Mouse (Mus musculus): Measurements from ENCODE around the gene Tec. TPM values are rescaled to one million over a fixed set of nuclear protein-coding genes. Genes with fewer than 3 reads are reported as not detected.

Tec gene
- total and polyA plus RNA-seq, 2 experiments from 2014 or later = 2.3 to 3.9 TPM

DNA sequence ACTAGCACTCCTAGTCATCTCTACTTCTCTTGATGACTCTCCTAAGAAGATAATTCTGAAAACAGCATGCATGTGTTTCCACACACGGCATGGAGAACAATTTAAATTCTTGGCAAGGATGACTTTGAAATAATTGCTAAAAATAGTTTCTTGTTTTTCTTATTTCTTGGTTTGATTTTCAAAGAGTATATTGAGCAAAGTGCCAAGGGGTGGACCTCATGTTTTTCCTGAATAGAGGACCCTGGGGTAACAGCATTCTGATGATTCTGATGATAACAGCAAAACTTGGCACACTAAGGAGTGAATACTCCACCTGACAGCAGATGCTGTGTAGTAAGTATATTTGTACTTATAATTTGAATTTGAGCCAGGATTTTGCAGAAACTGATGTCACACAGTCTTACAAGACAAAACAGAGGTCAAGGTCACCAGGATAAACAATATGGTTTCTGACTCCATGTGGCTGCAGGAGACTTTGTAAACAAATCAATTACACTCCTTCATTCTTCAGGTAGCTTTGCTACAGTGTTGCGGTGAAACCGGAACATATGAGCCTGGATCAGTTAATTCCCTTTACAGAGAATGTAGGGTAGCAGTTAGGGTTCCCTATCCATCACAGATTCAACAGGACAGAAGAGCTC is 34.7 kb upstream of the Tec start:
- no peak overlapping the region for H3K4me2 ChIP-seq (ENCODE audit: low read depth, low read length, poor library complexity, severe bottlenecking)
- H3K9ac ChIP-seq (replicated peaks; ENCODE audit: low read length, poor library complexity, severe bottlenecking) = no peak overlapping the region
- 91% methylated on average over 3 of the region's 3 CpGs for WGBS
- H3K27ac ChIP-seq (ENCODE audit: low read depth, low read length) = no peak overlapping the region
- H3K9me3 ChIP-seq (ENCODE audit: low read length) = no peaks in the 10 kb centered on the region
- H3K4me1 ChIP-seq (ENCODE audit: insufficient read depth, low read length) = no peaks in the 10 kb centered on the region
- H3K4me3 ChIP-seq (ENCODE audit: low read depth, low read length) = no peak overlapping the region
- TF ChIP-seq CTCF (IDR thresholded peaks at IDR 0.05) = no peak
- H3K36me3 ChIP-seq (ENCODE audit: insufficient read depth, low read length) = no peaks in the 10 kb centered on the region
- H3K27me3 ChIP-seq (ENCODE audit: insufficient read depth, low read length) = no peaks in the 10 kb centered on the region
- DNase-seq (ENCODE audit: low spot score) (no peak), ATAC-seq (ENCODE audit: low FRiP score) (no peak)

DNA sequence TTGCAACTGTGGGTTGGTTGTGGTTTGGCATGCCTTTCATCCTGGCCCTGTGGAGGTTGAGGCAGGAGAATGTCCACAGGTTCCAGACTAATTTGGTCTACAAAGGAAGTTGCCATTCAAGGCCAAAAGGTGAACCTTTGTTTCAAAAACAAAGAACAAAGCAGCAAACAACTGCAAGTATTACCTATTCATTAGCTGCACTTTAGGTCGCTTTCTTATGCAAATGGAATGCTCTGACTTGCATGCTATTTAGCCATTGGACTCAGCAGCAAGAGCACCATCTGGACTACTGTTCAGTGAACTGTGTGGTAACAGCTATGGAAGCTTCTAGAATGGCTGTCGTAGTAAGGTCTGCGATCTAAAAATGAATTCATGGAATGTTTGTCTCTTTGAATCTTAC is 34.0 kb upstream of the Tec start:
- H3K4me1 ChIP-seq (ENCODE audit: insufficient read depth, low read length) = no peaks in the 10 kb centered on the region
- ATAC-seq (ENCODE audit: low FRiP score) (no peak), DNase-seq (ENCODE audit: low spot score) (no peak)
- no peaks in the 10 kb centered on the region for H3K27me3 ChIP-seq (ENCODE audit: insufficient read depth, low read length)
- TF ChIP-seq CTCF (IDR thresholded peaks at IDR 0.05) = no peak
- H3K9ac ChIP-seq (replicated peaks; ENCODE audit: low read length, poor library complexity, severe bottlenecking) = no peak overlapping the region
- H3K4me2 ChIP-seq (ENCODE audit: low read depth, low read length, poor library complexity, severe bottlenecking) = no peak overlapping the region
- no peak overlapping the region for H3K27ac ChIP-seq (ENCODE audit: low read depth, low read length)
- no peaks in the 10 kb centered on the region for H3K9me3 ChIP-seq (ENCODE audit: low read length)
- H3K36me3 ChIP-seq (ENCODE audit: insufficient read depth, low read length) = no peaks in the 10 kb centered on the region
- H3K4me3 ChIP-seq (ENCODE audit: low read depth, low read length) = no peak overlapping the region
- 50% methylated on average over 3 of the region's 3 CpGs for WGBS

- no peak for TF ChIP-seq CTCF (IDR thresholded peaks at IDR 0.05)
- no peak overlapping the region for H3K27ac ChIP-seq (ENCODE audit: low read depth, low read length)
- no peaks in the 10 kb centered on the region for H3K36me3 ChIP-seq (ENCODE audit: insufficient read depth, low read length)
- H3K9me3 ChIP-seq (ENCODE audit: low read length) = no peaks in the 10 kb centered on the region
- ATAC-seq (ENCODE audit: low FRiP score) = no peak
- no peaks in the 10 kb centered on the region for H3K4me1 ChIP-seq (ENCODE audit: insufficient read depth, low read length)
- H3K9ac ChIP-seq (replicated peaks; ENCODE audit: low read length, poor library complexity, severe bottlenecking) = no peak overlapping the region
- DNase-seq (ENCODE audit: low spot score) = no peak
- H3K27me3 ChIP-seq (ENCODE audit: insufficient read depth, low read length) = no peaks in the 10 kb centered on the region
- 83% methylated on average over 4 of the region's 4 CpGs for WGBS
- H3K4me3 ChIP-seq (ENCODE audit: low read depth, low read length) = no peak overlapping the region
- H3K4me2 ChIP-seq (ENCODE audit: low read depth, low read length, poor library complexity, severe bottlenecking) = no peak overlapping the region
These were observed 33.6 kb upstream of the Tec start for GRCm38 (mm10) chr5:72901866-72902265.

DNA sequence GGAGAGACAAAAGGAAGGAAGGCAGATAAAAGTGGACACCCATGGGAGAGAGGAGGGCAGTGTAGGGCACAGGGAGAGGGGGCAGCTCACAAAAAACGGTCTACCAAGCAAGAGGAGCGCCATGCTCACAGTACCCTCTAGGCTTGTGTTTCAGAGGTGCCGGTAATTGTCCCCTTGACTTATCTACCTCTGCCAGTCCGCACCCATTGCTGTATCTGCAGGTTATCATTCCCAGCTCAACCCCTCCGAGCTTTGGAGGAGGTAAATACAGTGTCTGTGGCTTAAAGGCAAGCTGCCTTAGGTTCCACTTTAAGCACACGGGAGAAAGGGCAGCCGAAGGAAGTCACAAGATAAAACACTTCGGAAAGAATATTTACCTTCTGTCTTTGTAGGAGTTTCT is 31.0 kb upstream of the Tec start:
- 94% methylated on average over 8 of the region's 8 CpGs for WGBS
- ATAC-seq (ENCODE audit: low FRiP score) = no peak
- H3K9ac ChIP-seq (replicated peaks; ENCODE audit: low read length, poor library complexity, severe bottlenecking) = no peak overlapping the region

GRCm38 (mm10) chr5:72897998-72898397 is 29.7 kb upstream of the Tec start:
- H3K4me2 ChIP-seq (ENCODE audit: low read depth, low read length, poor library complexity, severe bottlenecking) = no peak overlapping the region
- H3K4me1 ChIP-seq (ENCODE audit: insufficient read depth, low read length) = no peaks in the 10 kb centered on the region
- DNase-seq (ENCODE audit: low spot score) (no peak), ATAC-seq (ENCODE audit: low FRiP score) (no peak)
- whole genome bisulfite sequencing = 61% methylated on average over 6 of the region's 6 CpGs
- H3K27ac ChIP-seq (ENCODE audit: low read depth, low read length) = no peak overlapping the region
- no peaks in the 10 kb centered on the region for H3K27me3 ChIP-seq (ENCODE audit: insufficient read depth, low read length)
- no peak for TF ChIP-seq CTCF (IDR thresholded peaks at IDR 0.05)
- H3K4me3 ChIP-seq (ENCODE audit: low read depth, low read length) = no peak overlapping the region
- H3K9me3 ChIP-seq (ENCODE audit: low read length) = no peaks in the 10 kb centered on the region
- no peaks in the 10 kb centered on the region for H3K36me3 ChIP-seq (ENCODE audit: insufficient read depth, low read length)
- no peak overlapping the region for H3K9ac ChIP-seq (replicated peaks; ENCODE audit: low read length, poor library complexity, severe bottlenecking)

More for the DNA sequence above, 31.0 kb upstream of the Tec start:
- Histone ChIP-seq H3K27me3 (ENCODE audit: insufficient read depth, low read length) (no peaks in the 10 kb centered on the region), H3K4me1 (ENCODE audit: insufficient read depth, low read length) (no peaks in the 10 kb centered on the region), H3K4me2 (ENCODE audit: low read depth, low read length, poor library complexity, severe bottlenecking) (no peak overlapping the region), H3K4me3 (ENCODE audit: low read depth, low read length) (no peak overlapping the region), H3K36me3 (ENCODE audit: insufficient read depth, low read length) (no peaks in the 10 kb centered on the region), H3K9me3 (ENCODE audit: low read length) (no peaks in the 10 kb centered on the region), H3K27ac (ENCODE audit: low read depth, low read length) (no peak overlapping the region)
- TF ChIP-seq CTCF (IDR thresholded peaks at IDR 0.05) = no peak
- DNase-seq (ENCODE audit: low spot score) = no peak

GRCm38 (mm10) chr5:72896478-72897279 is 28.4 kb upstream of the Tec start:
- no peaks in the 10 kb centered on the region for H3K36me3 ChIP-seq (ENCODE audit: insufficient read depth, low read length)
- H3K27me3 ChIP-seq (ENCODE audit: insufficient read depth, low read length) = no peaks in the 10 kb centered on the region
- ATAC-seq (ENCODE audit: low FRiP score) (no peak), DNase-seq (ENCODE audit: low spot score) (no peak)
- no peaks in the 10 kb centered on the region for H3K4me1 ChIP-seq (ENCODE audit: insufficient read depth, low read length)
- no peak for TF ChIP-seq CTCF (IDR thresholded peaks at IDR 0.05)
- no peak overlapping the region for H3K9ac ChIP-seq (replicated peaks; ENCODE audit: low read length, poor library complexity, severe bottlenecking)
- WGBS = 66% methylated on average over 18 of the region's 18 CpGs
- H3K4me3 ChIP-seq (ENCODE audit: low read depth, low read length) = no peak overlapping the region
- no peak overlapping the region for H3K4me2 ChIP-seq (ENCODE audit: low read depth, low read length, poor library complexity, severe bottlenecking)
- H3K27ac ChIP-seq (ENCODE audit: low read depth, low read length) = no peak overlapping the region
- no peaks in the 10 kb centered on the region for H3K9me3 ChIP-seq (ENCODE audit: low read length)

Measured in midbrain, postnatal 0 days (tissue).